Mouse (Mus musculus) fat pad, adult 2 months (tissue): ENCODE measurements at regions not wholly inside any gene's neighbourhood (a gene's known extent, or its start where the extent isn't known, plus 50 kb on each side); places are given as distances from the start of the nearest gene placed in this dataset.

ENCODE experiments used
- DNase-seq: peaks from one replicate; pipeline ENCODE4 v3.0.0-alpha.2; 2011; ENCODE audit warnings: low read depth, low spot score; ENCODE audit errors: extremely low read depth

GRCm38 (mm10) chr8:80117328-80117727 lies 59.5 kb upstream of the Hhip start:
- DNase-seq, result no peak
